Mouse (Mus musculus) liver, embryonic 16.5 days (tissue): ENCODE data around the gene Foxp1. TPM values are rescaled to one million over a fixed set of nuclear protein-coding genes. Genes with fewer than 3 reads are reported as not detected.

ENCODE experiments used
- ATAC-seq: fragments of 200-750 bp; cut with Nextera tagmentation; 2 replicates; pipeline ENCODE4 v1.8.0; 2017; ENCODE audit warnings: low read depth, mild to moderate bottlenecking, moderate number of reproducible peaks, moderate library complexity
- H3K27ac ChIP-seq: fragments of 300-500 bp; sonication (generic); 2 replicates; pipeline ENCODE4 v1.5.1; 2014; ENCODE audit warnings: mild to moderate bottlenecking, low read length
- H3K27me3 ChIP-seq: fragments of 300-500 bp; sonication (generic); 2 replicates; pipeline ENCODE4 v1.6.1; 2014; ENCODE audit warnings: low read depth, low read length, mixed read lengths; ENCODE audit not compliant: control insufficient read depth, insufficient read depth
- H3K36me3 ChIP-seq: fragments of 300-500 bp; sonication (generic); 2 replicates; pipeline ENCODE4 v1.6.1; 2014; ENCODE audit warnings: mild to moderate bottlenecking; ENCODE audit not compliant: control insufficient read depth, insufficient read depth
- H3K4me1 ChIP-seq: fragments of 300-500 bp; sonication (generic); 2 replicates; pipeline ENCODE4 v1.6.1; 2014; ENCODE audit warnings: low read depth, low read length, mixed read lengths; ENCODE audit not compliant: control insufficient read depth
- H3K4me2 ChIP-seq: fragments of 300-500 bp; sonication (generic); 2 replicates; pipeline ENCODE4 v1.6.1; 2014; ENCODE audit warnings: low read depth, low read length, mixed read lengths
- H3K4me3 ChIP-seq: fragments of 300-500 bp; sonication (generic); 2 replicates; pipeline ENCODE4 v1.5.1; 2014; ENCODE audit warnings: low read depth, mild to moderate bottlenecking, low read length
- H3K9ac ChIP-seq: fragments of 300-500 bp; sonication (generic); 2 replicates; pipeline ENCODE4 v1.6.1; 2014; ENCODE audit warnings: low read depth, low read length
- H3K9me3 ChIP-seq: fragments of 300-500 bp; sonication (generic); replicated peaks from 2 replicates; pipeline ENCODE4 v1.6.1; 2016; ENCODE audit warnings: low read length; ENCODE audit not compliant: control insufficient read depth
- WGBS: fragments of 180-500 bp; shearing (Covaris S2); extraction: QIAGEN DNeasy Blood & Tissue Kit; methylation state at CpG from one replicate; pipeline ENCODE4 v1.1.7; 2014; ENCODE audit not compliant: insufficient replicate concordance; 5-methylcytosine and 5-hydroxymethylcytosine counted together
- polyA plus RNA-seq: library from polyadenylated mRNA; unstranded; fragments of >200 nt; fragmentation: Nextera tagmentation; extraction: Ambion mirVana; gene quantifications from 2 replicates; pipeline ENCODE4 v1.2.1, GENCODE M21; 2015

The Foxp1 gene
- polyA plus RNA-seq, 1 experiment from 2014 or later = 13.6 TPM

DNA sequence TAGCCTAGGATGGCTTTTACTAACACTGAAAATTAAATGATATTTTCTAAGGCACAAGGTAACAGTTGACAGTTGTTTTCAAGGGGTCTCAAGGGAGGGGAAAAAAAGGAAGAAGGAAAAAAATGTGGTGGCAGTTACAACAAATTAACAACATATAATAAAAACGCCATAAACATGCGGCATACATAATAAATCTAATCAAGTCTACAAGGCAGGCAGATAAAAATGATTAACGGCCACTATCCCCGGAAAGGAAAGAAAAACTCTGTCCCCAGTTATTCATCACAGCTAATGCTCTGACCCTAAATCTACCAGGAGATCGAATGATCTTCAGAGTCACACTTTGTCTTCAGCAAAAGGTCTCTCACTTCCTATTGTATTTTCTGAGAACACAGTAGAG lies 186.3 kb downstream of the Foxp1 start:
- Histone ChIP-seq H3K4me1 (peaks cover 7% of the 10 kb centered on the region), H3K9me3 (no peaks in the 10 kb centered on the region), H3K36me3 (no peaks in the 10 kb centered on the region), H3K9ac (no peak overlapping the region), H3K4me2 (no peak overlapping the region), H3K27me3 (no peaks in the 10 kb centered on the region), H3K4me3 (no peak overlapping the region), H3K27ac (no peak overlapping the region)
- WGBS = 37% methylated on average over 5 of the region's 5 CpGs
- ATAC-seq = no peak

- WGBS = 54% methylated on average over 13 of the region's 13 CpGs
- Histone ChIP-seq H3K4me3 (no peak overlapping the region), H3K4me2 (no peak overlapping the region), H3K4me1 (peaks cover 7% of the 10 kb centered on the region), H3K27me3 (no peaks in the 10 kb centered on the region), H3K27ac (no peak overlapping the region), H3K9ac (no peak overlapping the region), H3K9me3 (no peaks in the 10 kb centered on the region), H3K36me3 (no peaks in the 10 kb centered on the region)
- ATAC-seq = no peak
Measured at GRCm38 (mm10) chr6:99335174-99335830, 187.2 kb downstream of the Foxp1 start.

GRCm38 (mm10) chr6:99334255-99334654 lies 188.3 kb downstream of the Foxp1 start:
- no peaks in the 10 kb centered on the region for H3K36me3 ChIP-seq
- no peak overlapping the region for H3K27ac ChIP-seq
- ATAC-seq = no peak
- no peaks in the 10 kb centered on the region for H3K9me3 ChIP-seq
- 75% methylated on average over 3 of the region's 3 CpGs for WGBS
- H3K27me3 ChIP-seq = no peaks in the 10 kb centered on the region
- no peak overlapping the region for H3K9ac ChIP-seq
- peaks cover 7% of the 10 kb centered on the region for H3K4me1 ChIP-seq
- no peak overlapping the region for H3K4me2 ChIP-seq
- H3K4me3 ChIP-seq = no peak overlapping the region

DNA sequence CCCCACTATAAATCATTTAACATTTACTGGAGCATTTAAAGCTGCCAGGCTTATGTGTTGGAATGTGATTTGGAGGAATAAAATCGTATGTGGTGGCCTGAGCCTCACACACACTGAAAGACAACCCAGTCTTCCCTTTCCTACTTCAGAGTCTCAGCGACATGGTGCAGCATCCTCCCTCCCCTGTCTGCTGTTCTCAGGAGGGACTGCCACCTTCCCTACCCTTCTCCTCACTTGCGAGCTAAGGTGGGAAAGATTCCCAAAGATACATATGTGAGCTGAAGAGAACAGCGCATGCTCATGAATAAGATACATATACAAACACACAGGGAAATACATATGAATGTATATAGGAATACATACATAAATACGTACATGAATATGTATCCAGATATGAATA lies 189.4 kb downstream of the Foxp1 start:
- no peaks in the 10 kb centered on the region for H3K9me3 ChIP-seq
- H3K4me1 ChIP-seq = peaks cover 3% of the 10 kb centered on the region
- 70% methylated on average over 5 of the region's 5 CpGs for WGBS
- no peaks in the 10 kb centered on the region for H3K36me3 ChIP-seq
- no peak overlapping the region for H3K27ac ChIP-seq
- H3K4me2 ChIP-seq = no peak overlapping the region
- no peak overlapping the region for H3K9ac ChIP-seq
- H3K27me3 ChIP-seq = no peaks in the 10 kb centered on the region
- ATAC-seq = no peak
- no peak overlapping the region for H3K4me3 ChIP-seq

GRCm38 (mm10) chr6:99330169-99330568 lies 192.4 kb downstream of the Foxp1 start:
- no peaks in the 10 kb centered on the region for H3K27me3 ChIP-seq
- no peak for ATAC-seq
- 58% methylated on average over 4 of the region's 4 CpGs for WGBS

DNA sequence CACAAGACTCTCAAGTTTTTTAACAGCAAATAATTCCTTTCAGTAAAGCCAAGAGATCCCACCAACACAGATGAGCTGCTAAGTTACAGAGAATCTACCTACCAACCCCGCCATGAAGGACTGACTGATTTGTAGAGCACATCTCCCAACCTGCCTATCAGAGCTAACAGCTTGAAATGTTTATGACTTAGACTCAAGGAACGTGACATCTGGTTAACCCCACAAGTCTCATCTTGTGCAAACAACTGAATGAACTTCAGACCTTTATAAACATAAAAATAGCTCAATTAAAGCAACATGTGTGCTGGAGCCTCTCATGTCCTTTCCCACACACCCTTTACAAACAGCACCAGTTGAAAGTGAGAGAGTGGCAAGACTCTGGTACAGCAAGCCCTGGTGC lies 193.9 kb downstream of the Foxp1 start:
- no peak overlapping the region for H3K27ac ChIP-seq
- H3K4me3 ChIP-seq = no peak overlapping the region
- 37% methylated on average over 2 of the region's 2 CpGs for WGBS
- H3K27me3 ChIP-seq = no peaks in the 10 kb centered on the region
- H3K36me3 ChIP-seq = no peaks in the 10 kb centered on the region
- no peaks in the 10 kb centered on the region for H3K4me1 ChIP-seq
- H3K4me2 ChIP-seq = no peak overlapping the region
- H3K9ac ChIP-seq = no peak overlapping the region
- no peak for ATAC-seq
- no peaks in the 10 kb centered on the region for H3K9me3 ChIP-seq

More at GRCm38 (mm10) chr6:99330169-99330568, 192.4 kb downstream of the Foxp1 start:
- Histone ChIP-seq H3K36me3 (no peaks in the 10 kb centered on the region), H3K9ac (no peak overlapping the region), H3K4me3 (no peak overlapping the region), H3K4me1 (no peaks in the 10 kb centered on the region), H3K27ac (no peak overlapping the region), H3K9me3 (no peaks in the 10 kb centered on the region), H3K4me2 (no peak overlapping the region)

DNA sequence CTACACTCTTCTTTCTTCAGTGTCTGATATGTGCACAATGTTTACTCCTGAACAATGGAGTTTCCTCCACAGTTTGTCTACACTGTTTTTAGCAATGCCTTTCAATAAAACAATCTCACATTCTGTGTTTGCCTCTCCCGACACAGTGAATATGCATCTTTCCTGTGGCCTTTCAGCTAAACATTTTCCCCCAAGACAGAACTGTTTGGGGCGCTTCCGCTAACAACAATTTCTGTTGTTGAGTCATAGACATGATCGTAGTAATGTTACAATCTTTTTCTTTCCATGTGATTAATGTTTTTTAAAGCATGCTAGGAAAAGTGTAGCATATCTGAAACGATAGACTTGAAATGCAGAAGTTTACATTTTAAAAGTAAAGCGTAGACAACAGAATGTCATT lies 194.4 kb downstream of the Foxp1 start:
- no peak overlapping the region for H3K27ac ChIP-seq
- no peaks in the 10 kb centered on the region for H3K27me3 ChIP-seq
- no peaks in the 10 kb centered on the region for H3K36me3 ChIP-seq
- H3K4me3 ChIP-seq = no peak overlapping the region
- ATAC-seq = no peak
- no peaks in the 10 kb centered on the region for H3K4me1 ChIP-seq
- 74% methylated on average over 6 of the region's 6 CpGs for WGBS
- no peak overlapping the region for H3K9ac ChIP-seq
- no peaks in the 10 kb centered on the region for H3K9me3 ChIP-seq
- H3K4me2 ChIP-seq = no peak overlapping the region

- Histone ChIP-seq H3K4me2 (no peak overlapping the region), H3K4me3 (no peak overlapping the region), H3K9me3 (no peaks in the 10 kb centered on the region), H3K9ac (no peak overlapping the region), H3K4me1 (no peaks in the 10 kb centered on the region), H3K27me3 (no peaks in the 10 kb centered on the region), H3K36me3 (no peaks in the 10 kb centered on the region), H3K27ac (no peak overlapping the region)
- ATAC-seq = no peak
- WGBS = 74% methylated on average over 11 of the region's 11 CpGs
Measured at GRCm38 (mm10) chr6:99327721-99328120, 194.8 kb downstream of the Foxp1 start.

DNA sequence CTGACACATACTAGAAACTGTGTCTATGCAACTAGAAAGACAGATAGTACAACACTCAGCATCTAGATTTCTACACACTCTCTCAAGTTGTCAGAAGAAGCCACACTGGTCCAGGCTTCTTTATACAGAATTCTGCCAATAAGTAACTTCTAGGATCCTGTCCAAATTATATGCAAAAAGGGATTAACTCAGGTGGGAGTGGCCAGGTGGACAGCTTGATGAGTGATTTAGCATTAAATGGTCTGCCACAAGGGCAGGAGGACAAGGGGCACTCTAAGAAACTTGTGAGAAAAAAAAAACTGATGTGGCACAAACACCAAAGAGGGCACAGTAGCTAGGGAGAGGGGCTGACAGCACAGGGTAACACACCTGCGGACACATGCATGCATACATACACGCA lies 196.6 kb downstream of the Foxp1 start:
- Histone ChIP-seq H3K4me3 (no peak overlapping the region), H3K4me2 (no peak overlapping the region), H3K9me3 (no peaks in the 10 kb centered on the region), H3K27ac (no peak overlapping the region), H3K36me3 (no peaks in the 10 kb centered on the region), H3K4me1 (no peaks in the 10 kb centered on the region), H3K9ac (no peak overlapping the region), H3K27me3 (no peaks in the 10 kb centered on the region)
- 85% methylated on average over 2 of the region's 2 CpGs for WGBS
- ATAC-seq = no peak
